Mouse (Mus musculus) hindbrain, postnatal 0 days (tissue): ENCODE measurements at regions not wholly inside any gene's neighbourhood (a gene's known extent, or its start where the extent isn't known, plus 50 kb on each side); places are given as distances from the start of the nearest gene placed in this dataset.

Experiments
- ATAC-seq: fragments of 200-750 bp; cut with Nextera tagmentation; 2 replicates; pipeline ENCODE4 v1.8.0; 2017; ENCODE audit warnings: mild to moderate bottlenecking, moderate TSS enrichment, moderate library complexity
- DNase-seq: peaks from one replicate; pipeline ENCODE4 v3.0.0-alpha.2; 2015; ENCODE audit warnings: low spot score
- H3K27ac ChIP-seq: fragments of 300-500 bp; sonication (generic); 2 replicates; pipeline ENCODE4 v1.5.1; 2014; ENCODE audit warnings: mild to moderate bottlenecking
- H3K27me3 ChIP-seq: fragments of 300-500 bp; sonication (generic); 2 replicates; pipeline ENCODE4 v1.6.1; 2014; ENCODE audit warnings: low read length, mixed read lengths; ENCODE audit not compliant: insufficient read depth
- H3K36me3 ChIP-seq: fragments of 300-500 bp; sonication (generic); 2 replicates; pipeline ENCODE4 v1.6.1; 2014; ENCODE audit warnings: low read length, mixed read lengths; ENCODE audit not compliant: insufficient read depth
- H3K4me1 ChIP-seq: fragments of 300-500 bp; sonication (generic); 2 replicates; pipeline ENCODE4 v1.6.1; 2014; ENCODE audit warnings: antibody characterized with exemption, low read length, mixed read lengths; ENCODE audit not compliant: insufficient read depth
- H3K4me2 ChIP-seq: fragments of 300-500 bp; sonication (generic); 2 replicates; pipeline ENCODE4 v1.6.1; 2014; ENCODE audit warnings: low read depth, mild to moderate bottlenecking, low read length, moderate library complexity, mixed read lengths
- H3K4me3 ChIP-seq: fragments of 300-500 bp; sonication (generic); 2 replicates; pipeline ENCODE4 v1.5.1; 2014; ENCODE audit warnings: low read length
- H3K9ac ChIP-seq: fragments of 300-500 bp; sonication (generic); replicated peaks from 2 replicates; pipeline ENCODE4 v1.6.1; 2014; ENCODE audit warnings: mild to moderate bottlenecking, low read length, moderate library complexity, mixed read lengths
- H3K9me3 ChIP-seq: fragments of 300-500 bp; sonication (generic); 2 replicates; pipeline ENCODE4 v1.6.1; 2016; ENCODE audit warnings: low read length, mixed read lengths
- CTCF ChIP-seq: IDR thresholded peaks from 2 replicates; pipeline ENCODE4 v1.5.1; 2016; ENCODE audit warnings: antibody characterized with exemption, control low read depth, low read depth
- WGBS: fragments of 180-500 bp; shearing (Covaris S2); extraction: QIAGEN DNeasy Blood & Tissue Kit; methylation state at CpG from one replicate; pipeline ENCODE4 v1.1.7; 2014; 5-methylcytosine and 5-hydroxymethylcytosine counted together

DNA sequence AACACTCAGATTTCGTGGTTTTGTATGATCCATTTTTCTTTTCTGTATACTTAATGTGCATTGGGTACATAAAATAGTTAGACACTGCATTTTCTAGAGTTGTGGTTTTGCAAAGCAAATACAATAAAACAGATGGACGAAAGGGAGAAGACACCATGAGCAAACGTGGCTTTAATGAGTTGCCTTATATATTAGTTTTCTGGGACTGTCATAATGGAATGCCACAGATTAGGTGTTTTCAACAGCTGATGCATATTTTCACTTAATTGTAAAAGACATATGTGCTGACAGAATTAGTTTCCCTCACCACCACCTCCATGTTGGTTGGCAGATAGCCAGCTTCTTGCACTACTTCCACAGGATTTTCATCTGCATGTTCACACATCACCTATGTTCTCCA is 1607.9 kb downstream of the Hace1 start:
- Histone ChIP-seq H3K4me3 (no peak overlapping the region), H3K9me3 (no peaks in the 10 kb centered on the region), H3K27ac (no peak overlapping the region), H3K9ac (no peak overlapping the region), H3K4me2 (no peak overlapping the region), H3K4me1 (no peaks in the 10 kb centered on the region), H3K27me3 (no peaks in the 10 kb centered on the region), H3K36me3 (no peaks in the 10 kb centered on the region)
- TF ChIP-seq CTCF = no peak
- peak; percentile 1 for DNase-seq
- WGBS = 75% methylated on average over 3 of the region's 3 CpGs
- ATAC-seq = no peak

DNA sequence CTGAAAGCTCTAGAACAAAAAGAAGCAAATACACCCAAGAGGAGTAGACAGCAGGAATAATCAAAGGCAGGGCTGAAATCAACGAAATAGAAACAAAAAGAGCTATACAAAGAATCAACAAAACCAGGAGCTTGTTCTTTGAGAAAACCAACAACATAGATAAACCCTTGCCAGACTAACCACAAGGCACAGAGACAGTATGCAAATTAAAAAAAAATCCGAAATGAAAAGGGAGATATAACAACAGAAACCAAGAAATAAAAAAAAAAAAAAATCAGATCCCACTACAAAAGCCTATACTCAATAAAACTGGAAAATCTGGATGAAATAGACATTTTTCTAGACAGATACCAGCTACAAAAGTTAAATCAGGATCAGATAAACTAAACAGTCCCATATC is 1638.6 kb downstream of the Hace1 start:
- no peak overlapping the region for H3K9ac ChIP-seq
- no peak overlapping the region for H3K4me2 ChIP-seq
- no peaks in the 10 kb centered on the region for H3K9me3 ChIP-seq
- no peaks in the 10 kb centered on the region for H3K27me3 ChIP-seq
- H3K36me3 ChIP-seq = no peaks in the 10 kb centered on the region
- no peak for ATAC-seq
- no peak overlapping the region for H3K27ac ChIP-seq
- no peak for DNase-seq
- H3K4me3 ChIP-seq = no peak overlapping the region
- no peak for TF ChIP-seq CTCF
- no peaks in the 10 kb centered on the region for H3K4me1 ChIP-seq
- 63% methylated on average over 2 of the region's 2 CpGs for WGBS

DNA sequence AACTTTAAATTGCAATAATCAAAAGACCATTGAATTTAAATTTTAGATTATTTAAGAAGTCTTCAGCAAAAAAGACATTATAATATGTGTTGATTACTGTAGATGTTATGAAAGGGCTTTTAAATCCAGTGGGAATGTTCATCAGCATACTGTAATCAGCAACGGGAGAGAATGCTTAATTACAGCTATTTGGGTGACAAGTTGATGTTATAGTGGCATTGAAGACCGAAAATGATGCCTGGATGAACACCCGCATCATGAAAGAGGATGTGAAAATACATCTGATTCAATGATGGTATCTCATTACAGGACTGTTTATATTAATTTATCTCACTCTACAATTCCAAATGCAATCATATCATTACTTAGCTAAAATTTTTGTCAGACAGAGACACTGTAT is 1685.4 kb downstream of the Hace1 start:
- WGBS = 69% methylated on average over 3 of the region's 3 CpGs
- no peak for TF ChIP-seq CTCF
- H3K9ac ChIP-seq = no peak overlapping the region
- H3K4me3 ChIP-seq = no peak overlapping the region
- H3K9me3 ChIP-seq = no peaks in the 10 kb centered on the region
- no peak overlapping the region for H3K27ac ChIP-seq
- no peak overlapping the region for H3K4me2 ChIP-seq
- no peaks in the 10 kb centered on the region for H3K27me3 ChIP-seq
- H3K4me1 ChIP-seq = no peaks in the 10 kb centered on the region
- no peaks in the 10 kb centered on the region for H3K36me3 ChIP-seq
- DNase-seq (no peak), ATAC-seq (no peak)

- no peak for ATAC-seq
- no peak for DNase-seq
- H3K36me3 ChIP-seq = no peaks in the 10 kb centered on the region
- H3K9ac ChIP-seq = no peak overlapping the region
- peak; percentile 24; the same call in 1 of the 2 replicates for TF ChIP-seq CTCF
- H3K9me3 ChIP-seq = no peaks in the 10 kb centered on the region
- no peaks in the 10 kb centered on the region for H3K4me1 ChIP-seq
- H3K27ac ChIP-seq = no peak overlapping the region
- H3K4me3 ChIP-seq = no peak overlapping the region
- H3K27me3 ChIP-seq = no peaks in the 10 kb centered on the region
- WGBS = 35% methylated on average over 2 of the region's 2 CpGs
- H3K4me2 ChIP-seq = no peak overlapping the region
These were observed 1708.1 kb downstream of the Hace1 start for GRCm38 (mm10) chr10:47285700-47286099.

- no peak for ATAC-seq
- no peaks in the 10 kb centered on the region for H3K36me3 ChIP-seq
- no peak overlapping the region for H3K4me2 ChIP-seq
- H3K9ac ChIP-seq = no peak overlapping the region
- 0 out of 2 replicates have a peak, but pooled peaks have one; percentile 9 for TF ChIP-seq CTCF
- H3K4me1 ChIP-seq = no peaks in the 10 kb centered on the region
- no peak overlapping the region for H3K27ac ChIP-seq
- no peak overlapping the region for H3K4me3 ChIP-seq
- no peak for DNase-seq
- H3K27me3 ChIP-seq = no peaks in the 10 kb centered on the region
- H3K9me3 ChIP-seq = no peaks in the 10 kb centered on the region
These were observed 1722.5 kb downstream of the Hace1 start for GRCm38 (mm10) chr10:47300097-47300496.
